Mouse (Mus musculus) testis, adult 2 months (tissue): ENCODE data around the gene Ttc5.

Source experiments
- CTCF ChIP-seq: fragments of 200-500 bp; IDR thresholded peaks from 2 replicates; pipeline ENCODE4 v1.5.1; 2012; ENCODE audit warnings: low read depth, mild to moderate bottlenecking, inconsistent platforms, low read length, moderate library complexity; ENCODE audit not compliant: control insufficient read depth, insufficient read depth, insufficient replicate concordance
- POLR2A ChIP-seq: fragments of 200-500 bp; IDR thresholded peaks from 2 replicates; pipeline ENCODE4 v1.6.1; 2012; ENCODE audit warnings: low read depth, mild to moderate bottlenecking, inconsistent platforms, low read length, moderate library complexity; ENCODE audit not compliant: control insufficient read depth

DNA sequence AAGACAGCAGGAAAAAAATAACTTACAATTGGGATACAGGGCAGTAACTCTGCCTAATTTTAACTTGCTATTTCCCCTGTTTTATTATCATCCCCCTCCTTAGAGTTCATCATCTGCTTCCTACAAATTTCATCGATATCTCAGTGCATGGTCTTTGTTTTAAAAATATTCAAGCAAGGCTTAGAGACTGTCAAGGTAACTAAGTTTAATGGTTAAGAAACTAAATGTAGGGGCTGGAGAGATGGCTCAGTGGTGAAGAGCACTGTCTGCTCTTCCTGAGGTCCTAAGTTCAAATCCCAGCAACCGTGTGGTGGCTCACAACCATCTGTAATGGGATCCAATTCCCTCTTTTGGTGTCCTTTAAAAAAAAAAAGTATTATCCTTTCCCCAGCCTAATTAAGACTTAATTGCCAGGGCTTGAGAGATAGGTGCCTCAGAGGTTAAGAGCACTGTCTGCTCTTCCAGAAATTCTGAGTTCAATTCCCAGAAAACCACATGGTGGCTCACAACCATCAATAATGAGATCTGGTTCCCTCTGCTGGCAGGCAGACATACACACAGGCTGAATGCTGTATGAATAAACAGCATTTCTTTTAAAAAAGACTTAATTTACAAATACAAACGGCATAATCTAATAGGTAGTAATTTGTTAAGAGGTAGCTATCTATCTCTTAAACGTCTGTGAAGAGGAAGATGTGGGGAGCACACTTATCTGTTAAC is 17.7 kb upstream of the Ttc5 start:
- TF ChIP-seq CTCF (no peak), POLR2A (no peak)
